In the genomic region with DNA sequence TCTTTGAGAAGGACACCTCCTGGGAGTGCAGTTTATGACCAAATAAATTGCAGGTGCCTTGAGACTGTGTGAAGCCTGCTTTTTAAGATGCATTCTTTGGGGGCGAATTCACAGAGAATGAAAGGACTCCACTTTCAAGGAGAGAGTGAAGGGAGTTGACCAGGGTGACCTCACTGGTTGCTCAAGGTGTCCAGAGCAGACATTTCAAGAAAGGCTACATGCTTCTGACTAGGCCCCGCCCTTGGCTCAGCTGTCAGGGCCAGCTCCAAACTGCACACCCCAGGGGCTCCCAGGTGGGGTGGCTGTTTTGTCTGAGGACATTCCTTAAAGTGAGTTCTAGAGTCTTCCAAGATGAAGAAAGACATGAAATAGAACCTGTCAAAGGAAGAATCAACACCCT, we compare ENCODE assay signal across 14 mouse cellular contexts. TPM values are rescaled to one million over a fixed set of nuclear protein-coding genes. Genes with fewer than 3 reads are reported as not detected.
"Had no signal": no experiment of that assay in that cellular context is flagged by ENCODE, and none has a peak within 500 bp of the region (broad histone marks: within the 10 kb centered on the region; RNA-seq: fewer than 3 reads in every experiment).

No protein-coding gene starts in this region.

- DNase-seq: lung, embryonic 14.5 days; midbrain, embryonic 14.5 days; right cerebral cortex, postnatal 14 days; thymus, adult 18-20 months; thymus, postnatal 14 days; thymus, postnatal 36 days had no signal

- H3K4me3 ChIP-seq: liver, embryonic 12.5 days; midbrain, embryonic 10.5 days; midbrain, embryonic 12.5 days; myocyte; neural tube, embryonic 13.5 days had no signal

- H3K4me2 ChIP-seq: liver, embryonic 12.5 days; lung, embryonic 14.5 days; midbrain, embryonic 12.5 days; neural tube, embryonic 13.5 days had no signal

- ATAC-seq: liver, embryonic 12.5 days; midbrain, embryonic 16.5 days had no signal

- H3K36me3 ChIP-seq: liver, embryonic 12.5 days; midbrain, embryonic 10.5 days; midbrain, embryonic 12.5 days; neural tube, embryonic 13.5 days had no signal

- H3K27ac ChIP-seq: liver, embryonic 12.5 days; liver, embryonic 14.5 days; midbrain, embryonic 10.5 days; midbrain, embryonic 12.5 days; neural tube, embryonic 13.5 days had no signal

- H3K9me3 ChIP-seq: liver, embryonic 12.5 days; midbrain, embryonic 10.5 days; midbrain, embryonic 12.5 days; neural tube, embryonic 13.5 days had no signal

- H3K9ac ChIP-seq: liver, embryonic 12.5 days; liver, embryonic 14.5 days; lung, embryonic 14.5 days; midbrain, embryonic 12.5 days; neural tube, embryonic 13.5 days had no signal

RNA-seq across cellular contexts. Expression of gene Atp2c2, which starts 2.6 kb away (rescaled TPM):
- polyA plus RNA-seq: liver, adult 2 months had no signal
